Mouse (Mus musculus): ENCODE results near the gene Nr2f2. TPM values are rescaled to one million over a fixed set of nuclear protein-coding genes. Genes with fewer than 3 reads are reported as not detected.

Gene Nr2f2
- polyA plus RNA-seq, 1 experiment from 2014 or later: 56.9 TPM

DNA sequence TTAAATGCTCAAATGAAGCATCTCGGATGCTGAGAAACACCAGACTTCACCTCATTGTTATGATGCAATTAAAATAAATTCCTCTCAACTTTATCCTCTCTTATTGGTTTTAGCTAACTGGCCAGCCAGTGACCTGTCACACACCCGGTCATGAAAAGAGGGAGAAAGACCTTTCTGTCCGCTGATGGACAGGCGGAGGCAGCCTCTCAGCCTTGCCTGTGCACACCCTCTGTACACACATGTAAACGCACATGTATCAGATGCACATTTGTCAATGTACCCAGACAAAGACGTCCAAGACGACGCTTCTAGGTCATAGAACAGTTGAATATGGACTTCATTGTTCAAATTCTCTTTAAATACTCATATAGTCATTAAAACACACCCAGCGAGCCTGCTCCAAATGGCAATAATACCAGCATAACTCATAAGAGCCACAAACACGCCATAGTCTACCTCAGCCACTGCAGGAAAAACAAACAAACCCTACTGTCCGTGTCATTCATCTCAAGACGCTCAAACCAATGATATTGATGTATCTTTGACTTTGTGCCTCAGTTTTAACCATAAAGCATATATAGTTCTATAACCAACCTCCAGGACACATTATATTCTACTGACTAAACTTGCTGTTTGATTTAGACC, 3.9 kb downstream of the Nr2f2 start:
- Histone ChIP-seq H3K27me3 (replicated peaks; ENCODE audit: control insufficient read depth, insufficient read depth, low read length) (peaks cover 3% of the 10 kb centered on the region; the same call in 1 of the 2 replicates), H3K9me3 (ENCODE audit: control insufficient read depth, low read length) (no peaks in the 10 kb centered on the region), H3K36me3 (ENCODE audit: control insufficient read depth, insufficient read depth, low read length) (peaks cover 6% of the 10 kb centered on the region; the same call in 1 of the 2 replicates), H3K27ac (ENCODE audit: low read depth) (peak overlapping the region; percentile 99), H3K4me2 (ENCODE audit: low read length) (peak overlapping the region; percentile 60), H3K4me1 (replicated peaks; ENCODE audit: control insufficient read depth, insufficient read depth, low read length) (0 out of 2 replicates have a peak, but pooled peaks cover 7% of the 10 kb centered on the region), H3K9ac (ENCODE audit: low read length) (peak overlapping the region; percentile 99), H3K4me3 (ENCODE audit: low read depth, low read length) (peak overlapping the region; percentile 72)
- no peak for ATAC-seq (replicated peaks; ENCODE audit: low FRiP score, low TSS enrichment, low read depth)
- no peak for DNase-seq (ENCODE audit: low spot score)
- WGBS: 19% methylated on average over 12 of the region's 12 CpGs

DNA sequence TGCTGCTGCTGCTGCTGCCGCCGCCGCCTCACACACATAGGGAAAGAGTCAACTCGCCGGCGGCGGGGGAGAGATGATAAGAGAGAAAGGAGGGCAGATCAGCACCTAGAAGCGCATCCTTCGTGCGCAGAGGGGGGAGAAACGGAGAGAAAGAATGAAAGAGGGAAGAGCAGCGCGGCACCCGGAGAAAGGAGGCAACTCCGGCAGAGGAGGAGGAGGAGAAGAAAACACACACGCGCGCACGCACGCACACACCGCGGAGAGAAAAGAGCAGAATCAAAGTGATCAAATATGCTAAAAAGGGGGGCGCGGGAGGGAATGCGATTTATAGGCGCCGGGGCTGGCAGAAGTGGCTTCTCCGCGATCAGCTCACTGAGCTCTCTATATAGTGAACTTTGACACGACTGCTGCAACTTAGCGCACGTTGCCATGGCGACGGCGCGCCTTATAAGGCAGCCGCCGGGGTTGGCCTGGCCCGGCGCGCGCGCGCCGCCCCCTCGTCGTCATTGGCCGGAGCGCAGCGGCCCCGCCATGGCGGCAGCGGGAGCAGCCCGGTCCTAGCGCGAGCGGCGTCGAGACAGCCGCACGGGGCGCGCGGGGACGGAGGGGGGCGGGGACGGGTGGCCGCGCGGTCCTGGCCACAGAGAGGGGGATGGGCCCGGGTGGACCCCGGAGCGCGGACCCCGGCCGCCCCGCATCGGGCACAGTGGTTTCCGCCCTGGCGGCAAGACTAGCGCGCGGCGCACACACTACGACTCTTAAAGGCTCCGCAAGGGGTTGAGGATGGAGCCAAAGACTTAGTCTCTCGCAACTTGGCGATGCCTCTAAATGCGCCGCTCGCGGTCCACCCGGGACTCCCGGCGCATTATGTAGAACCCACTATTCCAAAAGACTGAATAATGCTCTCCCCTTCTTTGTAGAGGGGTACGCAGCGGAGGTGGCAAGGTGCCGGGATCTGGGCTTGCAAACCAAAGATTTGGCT, 4.9 kb downstream of the Nr2f2 start:
- Histone ChIP-seq H3K9ac (ENCODE audit: low read length) (peak overlapping the region; percentile 99), H3K4me3 (ENCODE audit: low read depth, low read length) (peak overlapping the region; percentile 72), H3K9me3 (ENCODE audit: control insufficient read depth, low read length) (no peaks in the 10 kb centered on the region), H3K36me3 (ENCODE audit: control insufficient read depth, insufficient read depth, low read length) (peaks cover 16% of the 10 kb centered on the region; the same call in 1 of the 2 replicates), H3K4me2 (ENCODE audit: low read length) (peak overlapping the region; percentile 60), H3K4me1 (replicated peaks; ENCODE audit: control insufficient read depth, insufficient read depth, low read length) (peaks cover 15% of the 10 kb centered on the region), H3K27me3 (replicated peaks; ENCODE audit: control insufficient read depth, insufficient read depth, low read length) (peaks cover 3% of the 10 kb centered on the region; the same call in 1 of the 2 replicates), H3K27ac (ENCODE audit: low read depth) (peak overlapping the region; percentile 99)
- DNase-seq (ENCODE audit: low spot score) (peak; percentile 93), ATAC-seq (replicated peaks; ENCODE audit: low FRiP score, low TSS enrichment, low read depth) (peak; percentile 84)
- under 1% methylated on average over 83 of the region's 98 CpGs for WGBS

DNA sequence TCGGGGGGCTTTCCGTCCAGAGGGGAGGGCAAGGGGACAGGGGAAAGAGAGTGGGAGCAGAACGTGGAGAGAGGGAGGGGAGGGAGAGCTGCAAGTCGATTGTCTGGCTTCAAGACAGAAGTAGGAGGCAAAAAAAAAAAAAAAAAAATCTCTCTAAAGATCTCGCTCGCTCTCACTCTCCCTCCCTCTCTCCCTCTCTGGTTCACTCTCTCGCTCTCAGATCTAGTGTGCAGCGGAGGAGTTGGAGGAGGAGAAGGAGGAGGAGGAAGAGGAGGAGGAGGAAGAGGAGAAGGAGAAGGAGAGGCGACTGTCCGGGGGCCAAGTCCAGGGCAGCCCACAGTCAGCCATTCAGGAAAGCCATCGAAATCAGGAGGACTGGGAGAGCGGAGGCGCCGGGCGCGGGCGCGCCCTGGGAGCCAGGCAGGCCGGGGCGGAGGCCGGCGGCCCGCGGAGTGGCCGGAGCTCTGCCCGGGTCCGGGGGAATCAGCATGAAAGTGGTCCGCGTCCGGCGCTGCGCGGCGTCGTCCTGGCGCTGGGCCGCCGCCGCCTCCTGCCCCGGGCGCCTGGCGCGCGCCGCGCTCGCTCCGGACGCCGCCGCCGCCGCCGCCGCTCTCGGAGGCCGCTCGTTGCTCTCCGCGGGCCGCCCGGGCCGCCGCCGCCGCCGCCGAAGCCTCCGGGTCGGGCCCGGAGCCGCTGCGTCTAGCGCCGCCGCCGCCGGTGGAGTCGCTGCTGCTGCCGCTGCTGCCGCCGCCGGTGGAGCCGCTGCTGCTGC, 5.7 kb downstream of the Nr2f2 start:
- ATAC-seq (replicated peaks; ENCODE audit: low FRiP score, low TSS enrichment, low read depth): 0 out of 2 replicates have a peak, but pooled peaks have one; percentile 2

GRCm38 (mm10) chr7:70359791-70360581, 6.5 kb downstream of the Nr2f2 start:
- H3K27ac ChIP-seq (ENCODE audit: low read depth): peak overlapping the region; percentile 99
- H3K9ac ChIP-seq (ENCODE audit: low read length): peak overlapping the region; percentile 99
- H3K4me2 ChIP-seq (ENCODE audit: low read length): peak overlapping the region; percentile 60
- WGBS: under 1% methylated on average over 72 of the region's 75 CpGs
- H3K27me3 ChIP-seq (replicated peaks; ENCODE audit: control insufficient read depth, insufficient read depth, low read length): peaks cover 3% of the 10 kb centered on the region; the same call in 1 of the 2 replicates
- H3K36me3 ChIP-seq (ENCODE audit: control insufficient read depth, insufficient read depth, low read length): peaks cover 26% of the 10 kb centered on the region
- H3K4me1 ChIP-seq (replicated peaks; ENCODE audit: control insufficient read depth, insufficient read depth, low read length): peaks cover 22% of the 10 kb centered on the region
- DNase-seq (ENCODE audit: low spot score) (peak; percentile 87), ATAC-seq (replicated peaks; ENCODE audit: low FRiP score, low TSS enrichment, low read depth) (no peak)
- H3K4me3 ChIP-seq (ENCODE audit: low read depth, low read length): peak overlapping the region; percentile 72
- H3K9me3 ChIP-seq (ENCODE audit: control insufficient read depth, low read length): no peaks in the 10 kb centered on the region

More for the DNA sequence above, 5.7 kb downstream of the Nr2f2 start:
- Histone ChIP-seq H3K9me3 (ENCODE audit: control insufficient read depth, low read length) (no peaks in the 10 kb centered on the region), H3K9ac (ENCODE audit: low read length) (peak overlapping the region; percentile 99), H3K4me2 (ENCODE audit: low read length) (peak overlapping the region; percentile 60), H3K27me3 (replicated peaks; ENCODE audit: control insufficient read depth, insufficient read depth, low read length) (peaks cover 3% of the 10 kb centered on the region; the same call in 1 of the 2 replicates), H3K4me3 (ENCODE audit: low read depth, low read length) (peak overlapping the region; percentile 72), H3K36me3 (ENCODE audit: control insufficient read depth, insufficient read depth, low read length) (peaks cover 23% of the 10 kb centered on the region), H3K4me1 (replicated peaks; ENCODE audit: control insufficient read depth, insufficient read depth, low read length) (peaks cover 22% of the 10 kb centered on the region), H3K27ac (ENCODE audit: low read depth) (peak overlapping the region; percentile 99)
- under 1% methylated on average over 63 of the region's 84 CpGs for WGBS
- DNase-seq (ENCODE audit: low spot score): peak; percentile 85

GRCm38 (mm10) chr7:70358848-70359591, 7.5 kb downstream of the Nr2f2 start:
- peak overlapping the region; percentile 60 for H3K4me2 ChIP-seq (ENCODE audit: low read length)
- H3K4me1 ChIP-seq (replicated peaks; ENCODE audit: control insufficient read depth, insufficient read depth, low read length): peaks cover 22% of the 10 kb centered on the region
- peak overlapping the region; percentile 99 for H3K9ac ChIP-seq (ENCODE audit: low read length)
- peaks cover 30% of the 10 kb centered on the region for H3K36me3 ChIP-seq (ENCODE audit: control insufficient read depth, insufficient read depth, low read length)
- H3K27ac ChIP-seq (ENCODE audit: low read depth): peak overlapping the region; percentile 99
- H3K9me3 ChIP-seq (ENCODE audit: control insufficient read depth, low read length): no peaks in the 10 kb centered on the region
- peaks cover 3% of the 10 kb centered on the region; the same call in 1 of the 2 replicates for H3K27me3 ChIP-seq (replicated peaks; ENCODE audit: control insufficient read depth, insufficient read depth, low read length)
- DNase-seq (ENCODE audit: low spot score): peak; percentile 85
- WGBS: under 1% methylated on average over 33 of the region's 33 CpGs
- H3K4me3 ChIP-seq (ENCODE audit: low read depth, low read length): peak overlapping the region; percentile 72
- ATAC-seq (replicated peaks; ENCODE audit: low FRiP score, low TSS enrichment, low read depth): no peak

GRCm38 (mm10) chr7:70358020-70358847, 8.3 kb downstream of the Nr2f2 start:
- 2% methylated on average over 33 of the region's 33 CpGs for WGBS
- Histone ChIP-seq H3K36me3 (ENCODE audit: control insufficient read depth, insufficient read depth, low read length) (peaks cover 30% of the 10 kb centered on the region), H3K27ac (ENCODE audit: low read depth) (peak overlapping the region; percentile 99), H3K4me2 (ENCODE audit: low read length) (peak overlapping the region; percentile 60), H3K27me3 (replicated peaks; ENCODE audit: control insufficient read depth, insufficient read depth, low read length) (no peaks in the 10 kb centered on the region; the same call in 1 of the 2 replicates), H3K4me1 (replicated peaks; ENCODE audit: control insufficient read depth, insufficient read depth, low read length) (peaks cover 23% of the 10 kb centered on the region), H3K4me3 (ENCODE audit: low read depth, low read length) (peak overlapping the region; percentile 72), H3K9me3 (ENCODE audit: control insufficient read depth, low read length) (no peaks in the 10 kb centered on the region), H3K9ac (ENCODE audit: low read length) (peak overlapping the region; percentile 99)
- ATAC-seq (replicated peaks; ENCODE audit: low FRiP score, low TSS enrichment, low read depth) (no peak), DNase-seq (ENCODE audit: low spot score) (peak; percentile 78)
